Mouse (Mus musculus) brown adipose tissue, adult 24 weeks (tissue): Measurements from ENCODE around the gene Txndc16. TPM values are rescaled to one million over a fixed set of nuclear protein-coding genes. Genes with fewer than 3 reads are reported as not detected.

Experiments used
- H3K27ac ChIP-seq: fragments of 200-500 bp; replicated peaks from 2 replicates; pipeline ENCODE4 v1.5.1; 2012; ENCODE audit warnings: low read depth, mild to moderate bottlenecking, low read length
- H3K4me1 ChIP-seq: fragments of 200-500 bp; 2 replicates; pipeline ENCODE4 v1.6.1; 2012; ENCODE audit warnings: low read length, mixed read lengths; ENCODE audit not compliant: control insufficient read depth, insufficient read depth, insufficient read length
- H3K4me3 ChIP-seq: fragments of 200-500 bp; 2 replicates; pipeline ENCODE4 v1.5.1; 2012; ENCODE audit warnings: low read depth, mild to moderate bottlenecking, low read length, moderate library complexity; ENCODE audit not compliant: insufficient read depth
- polyA plus RNA-seq: library from polyadenylated mRNA; stranded (reverse); fragments of >200 nt; gene quantifications from 2 replicates; pipeline ENCODE4 v1.2.4, GENCODE M21; 2012; ENCODE audit not compliant: missing spikeins, insufficient read depth, insufficient read length

The Txndc16 gene
- polyA plus RNA-seq, 1 experiment: 5.5 TPM

DNA sequence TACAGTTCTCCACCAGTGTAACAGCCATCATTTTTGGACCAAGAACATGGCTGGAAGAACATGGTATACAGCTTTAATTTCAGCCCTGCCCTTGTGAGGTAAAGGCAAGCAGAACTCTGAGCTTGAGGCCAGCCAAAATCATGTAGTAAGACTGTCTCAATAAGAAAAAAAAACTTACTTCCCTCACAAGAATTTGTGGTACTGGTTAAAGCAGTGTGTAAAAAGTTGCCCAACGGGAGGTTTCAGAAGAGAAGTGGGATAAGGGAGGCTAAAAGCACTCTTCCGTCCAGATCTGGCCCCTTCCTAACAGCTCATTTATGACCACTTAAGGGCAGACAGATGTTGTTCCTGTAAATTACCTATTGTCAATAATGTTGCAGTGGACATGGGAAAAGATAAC, 40.5 kb downstream of the Txndc16 start:
- no peaks in the 10 kb centered on the region for H3K4me1 ChIP-seq
- no peak overlapping the region for H3K27ac ChIP-seq
- H3K4me3 ChIP-seq: no peak overlapping the region

- H3K4me3 ChIP-seq: no peak overlapping the region
- no peaks in the 10 kb centered on the region for H3K4me1 ChIP-seq
- no peak overlapping the region for H3K27ac ChIP-seq
Observed at GRCm38 (mm10) chr14:45179186-45179585, 40.9 kb downstream of the Txndc16 start.

DNA sequence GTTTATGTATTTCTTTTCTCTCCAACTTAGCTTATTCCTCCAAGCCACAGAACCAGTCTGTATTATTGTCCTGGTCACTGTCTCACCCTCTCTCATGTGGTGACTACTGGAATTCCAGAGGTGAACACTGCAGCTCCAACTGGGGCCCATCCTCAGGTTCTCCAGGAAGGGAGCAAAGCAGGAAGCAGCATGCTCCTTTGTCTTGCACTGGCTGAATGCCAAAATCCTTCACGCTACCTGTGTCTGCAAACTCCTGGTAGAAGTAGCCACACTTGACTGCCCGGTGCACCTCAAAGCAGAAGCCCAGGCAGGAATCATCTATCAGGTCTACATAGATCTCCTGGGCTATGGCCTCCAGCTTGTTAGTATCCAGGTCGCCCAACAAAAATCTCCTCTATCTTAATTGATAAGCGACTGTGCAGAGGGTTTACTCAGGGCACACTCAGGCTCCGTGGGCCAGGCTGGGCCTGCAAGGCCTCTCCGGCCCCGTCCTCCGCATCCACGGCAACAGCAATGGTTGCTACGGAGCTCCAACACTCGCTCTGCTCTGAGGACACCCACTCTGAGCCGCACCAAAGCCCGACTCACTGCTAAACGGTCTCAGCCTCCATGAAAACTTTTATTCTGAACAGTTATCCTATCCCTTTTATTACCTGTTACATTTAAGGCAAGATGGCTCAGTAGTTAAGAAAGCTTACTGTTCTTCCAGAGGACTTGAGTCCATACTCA, 45.0 kb downstream of the Txndc16 start:
- Histone ChIP-seq H3K4me1 (no peaks in the 10 kb centered on the region), H3K4me3 (no peak overlapping the region), H3K27ac (no peak overlapping the region)

DNA sequence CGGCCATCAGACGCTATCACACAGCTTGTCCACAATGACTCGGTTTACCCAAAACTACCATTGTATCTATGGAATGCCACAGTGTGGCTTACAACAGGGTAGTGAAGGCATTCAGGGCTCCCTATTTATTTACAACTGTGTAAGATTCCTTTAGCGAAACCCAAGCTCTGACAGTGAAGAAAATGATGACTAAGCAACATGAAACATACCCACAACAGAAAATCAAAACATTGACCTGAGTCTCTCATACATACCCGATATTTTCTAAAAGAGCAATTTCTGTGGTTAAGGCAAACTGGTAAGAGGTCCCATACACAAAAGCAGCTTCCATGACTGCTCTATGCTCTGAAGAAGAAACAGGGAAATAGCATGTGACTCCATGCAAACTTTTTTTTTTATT, 47.9 kb downstream of the Txndc16 start:
- H3K27ac ChIP-seq: no peak overlapping the region
- H3K4me3 ChIP-seq: no peak overlapping the region
- no peaks in the 10 kb centered on the region for H3K4me1 ChIP-seq

DNA sequence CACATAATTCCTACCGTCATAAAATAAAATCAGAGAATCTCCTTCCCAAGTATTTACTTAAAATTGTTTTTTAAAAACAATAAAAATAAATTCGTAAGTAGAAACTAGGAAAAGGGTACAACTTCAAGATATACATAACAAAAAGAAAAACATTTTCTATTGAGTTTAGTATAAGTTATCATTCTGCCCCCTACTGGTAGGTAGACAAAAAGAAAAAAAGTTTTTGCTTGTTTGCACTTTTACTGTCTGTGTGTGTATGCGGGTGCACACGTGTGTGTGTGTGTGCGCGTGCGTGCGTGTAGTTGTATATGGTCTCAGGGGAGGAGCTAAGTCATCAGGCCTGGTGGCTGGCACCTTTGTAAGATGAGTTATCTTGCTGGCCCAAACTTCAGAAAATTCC, 52.8 kb downstream of the Txndc16 start:
- H3K27ac ChIP-seq: no peak overlapping the region
- no peak overlapping the region for H3K4me3 ChIP-seq
- H3K4me1 ChIP-seq: no peaks in the 10 kb centered on the region

GRCm38 (mm10) chr14:45155511-45156173, 64.5 kb downstream of the Txndc16 start:
- Histone ChIP-seq H3K4me1 (no peaks in the 10 kb centered on the region), H3K4me3 (no peak overlapping the region), H3K27ac (no peak overlapping the region)

DNA sequence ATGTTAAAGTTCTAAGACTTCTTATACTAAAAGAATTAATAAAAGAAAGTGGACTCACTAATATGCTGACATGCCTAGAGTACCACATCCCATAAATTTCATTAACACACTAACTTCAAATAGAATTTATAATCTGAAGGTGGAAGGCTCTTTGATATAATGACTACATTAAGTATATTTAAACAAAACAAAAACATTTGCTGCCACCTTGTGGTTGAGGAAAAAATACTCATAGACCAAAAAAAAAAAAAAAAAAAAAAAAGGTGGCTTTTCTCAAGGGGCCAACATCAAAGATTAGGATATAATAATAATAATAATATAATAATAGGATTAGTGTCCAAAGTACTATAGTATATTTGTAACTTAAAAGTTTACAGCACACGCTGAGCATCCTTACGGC, 66.9 kb downstream of the Txndc16 start:
- Histone ChIP-seq H3K27ac (no peak overlapping the region), H3K4me3 (no peak overlapping the region), H3K4me1 (no peaks in the 10 kb centered on the region)

GRCm38 (mm10) chr14:45142511-45142910, 77.6 kb downstream of the Txndc16 start:
- no peak overlapping the region for H3K27ac ChIP-seq
- no peak overlapping the region for H3K4me3 ChIP-seq
- H3K4me1 ChIP-seq: no peaks in the 10 kb centered on the region

DNA sequence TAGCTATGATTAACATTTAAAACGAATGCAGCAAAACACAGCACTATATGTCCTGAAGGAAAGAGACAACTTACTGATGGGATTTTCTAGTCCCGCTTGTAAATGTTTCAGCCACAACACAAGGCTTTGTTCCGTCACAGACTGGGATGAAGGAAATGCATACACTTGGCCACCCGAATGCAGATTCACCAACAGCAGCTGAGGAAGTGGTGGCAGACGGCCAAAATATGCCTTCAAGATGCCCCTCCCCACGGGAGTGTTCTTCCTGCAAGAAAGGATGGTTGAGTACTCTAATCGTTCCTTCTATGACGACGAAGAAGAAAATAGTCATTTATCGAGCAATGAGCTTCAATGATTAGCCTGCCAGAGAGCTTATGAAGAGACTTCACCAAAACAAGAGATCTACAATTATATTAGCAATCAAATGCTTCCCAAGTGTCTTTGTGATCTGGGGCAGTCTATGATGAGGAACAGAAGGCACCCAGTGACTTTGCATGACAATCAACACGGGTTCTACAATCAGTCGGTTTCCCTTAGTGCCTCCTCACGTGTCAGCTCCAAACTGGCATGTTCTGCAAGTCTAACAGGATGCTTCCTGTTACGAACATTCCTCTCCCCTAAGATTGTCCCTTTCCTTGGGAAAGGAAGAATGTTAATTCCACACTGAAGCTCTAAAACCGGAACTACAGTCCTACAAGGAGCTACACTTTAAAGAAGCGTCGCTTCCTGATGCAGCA, 79.6 kb downstream of the Txndc16 start:
- Histone ChIP-seq H3K27ac (no peak overlapping the region), H3K4me3 (no peak overlapping the region), H3K4me1 (no peaks in the 10 kb centered on the region)

DNA sequence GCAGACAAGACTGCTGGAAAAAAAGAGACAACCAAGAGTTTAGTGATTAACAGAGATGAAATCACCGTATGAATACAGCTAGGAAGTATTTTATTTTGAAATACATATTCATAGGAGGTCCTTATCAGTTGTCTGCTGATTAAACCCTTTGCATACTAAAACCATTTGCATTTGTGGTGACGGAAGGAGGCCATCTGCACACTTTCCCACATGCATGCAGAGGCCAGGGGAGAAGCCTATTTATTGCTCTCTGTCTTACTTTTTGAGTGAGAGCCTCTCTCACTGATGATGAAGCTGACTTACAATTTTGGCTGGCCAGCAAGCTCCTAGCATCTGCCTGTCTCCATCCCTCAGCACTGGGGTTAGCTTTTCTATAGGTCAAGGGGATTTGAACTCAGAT, 84.2 kb downstream of the Txndc16 start:
- H3K27ac ChIP-seq: no peak overlapping the region
- no peak overlapping the region for H3K4me3 ChIP-seq
- peaks cover 3% of the 10 kb centered on the region; the same call in 1 of the 2 replicates for H3K4me1 ChIP-seq

GRCm38 (mm10) chr14:45135560-45135959, 84.6 kb downstream of the Txndc16 start:
- H3K4me1 ChIP-seq: peaks cover 3% of the 10 kb centered on the region; the same call in 1 of the 2 replicates
- no peak overlapping the region for H3K27ac ChIP-seq
- no peak overlapping the region for H3K4me3 ChIP-seq

DNA sequence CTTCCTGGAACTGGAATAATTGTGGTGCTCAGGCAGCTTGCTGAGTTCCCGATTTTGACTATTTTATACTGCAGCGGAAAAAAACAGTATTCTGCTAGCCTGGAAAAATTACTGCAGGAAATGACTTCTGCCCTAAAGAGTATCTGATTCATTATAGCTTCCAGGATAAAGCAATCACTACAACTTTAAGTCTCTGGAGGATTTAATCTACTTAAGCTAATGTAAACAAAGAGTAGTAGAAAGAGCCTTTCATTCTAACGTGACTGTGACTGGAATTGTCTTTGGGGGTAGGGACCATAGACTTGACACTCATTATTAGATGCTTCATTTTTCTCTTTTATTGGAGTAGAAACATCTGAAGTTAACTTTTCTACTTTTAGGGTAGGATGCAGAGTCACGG, 101.8 kb downstream of the Txndc16 start:
- Histone ChIP-seq H3K4me3 (no peak overlapping the region), H3K27ac (no peak overlapping the region), H3K4me1 (no peaks in the 10 kb centered on the region)

DNA sequence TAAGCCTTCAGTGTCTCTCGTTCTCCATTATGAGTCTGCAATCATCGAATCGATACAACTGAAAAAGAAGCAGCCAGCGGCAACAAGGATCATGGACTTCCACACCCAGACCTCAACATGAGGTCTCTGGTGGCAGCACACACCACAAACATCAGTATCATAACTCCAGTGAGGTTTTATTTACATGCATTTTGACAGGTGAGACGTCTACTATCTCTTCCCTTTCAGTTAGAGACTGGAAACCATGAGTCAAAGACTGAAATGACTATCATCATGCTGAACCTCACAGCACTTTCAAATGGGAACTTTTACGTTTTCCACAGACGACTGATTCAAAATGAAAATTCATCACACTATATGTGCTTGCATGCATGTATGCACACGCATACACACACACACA, 117.9 kb downstream of the Txndc16 start:
- Histone ChIP-seq H3K27ac (no peak overlapping the region), H3K4me3 (no peak overlapping the region), H3K4me1 (no peaks in the 10 kb centered on the region)

- Histone ChIP-seq H3K4me3 (no peak overlapping the region), H3K4me1 (peaks cover 2% of the 10 kb centered on the region; the same call in 1 of the 2 replicates), H3K27ac (no peak overlapping the region)
Observed at GRCm38 (mm10) chr14:45092327-45092726, 127.8 kb downstream of the Txndc16 start.

- H3K27ac ChIP-seq: no peak overlapping the region
- H3K4me3 ChIP-seq: no peak overlapping the region
- peaks cover 2% of the 10 kb centered on the region for H3K4me1 ChIP-seq
Observed at GRCm38 (mm10) chr14:45090011-45090410, 130.1 kb downstream of the Txndc16 start.
